Mouse (Mus musculus): ENCODE data around the gene Tmem266.

Tmem266 gene

GRCm38 (mm10) chr9:55326515-55327233, at the start of gene Tmem266, which contains the start of gene Nrg4:
Tmem266 (plus strand) TSS chr9:55326913.
Nrg4 (minus strand) TSS chr9:55326844.
- peak; percentile 74 for DNase-seq (ENCODE audit: low read depth)

DNA sequence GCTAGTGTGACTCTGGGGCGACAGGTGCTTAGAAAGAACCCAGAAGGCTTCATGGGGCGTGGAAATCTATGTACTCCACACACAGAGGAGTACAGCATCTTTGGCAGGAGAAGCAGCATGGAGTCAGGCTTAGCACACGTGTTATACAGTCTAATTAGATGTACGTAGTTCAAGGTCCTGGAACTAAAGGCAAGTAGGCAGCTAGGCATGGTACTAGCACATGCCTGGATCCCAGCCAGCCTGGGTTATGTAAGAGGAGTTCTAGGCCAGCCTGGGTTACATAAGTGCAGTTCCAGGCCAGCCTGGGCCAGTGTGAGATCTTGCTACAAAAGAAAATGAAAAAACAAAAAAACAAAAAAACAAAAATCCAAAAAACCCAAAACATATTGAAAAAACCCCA, 49.2 kb upstream of the Tmem266 start:
- no peak for DNase-seq (ENCODE audit: low read depth)

DNA sequence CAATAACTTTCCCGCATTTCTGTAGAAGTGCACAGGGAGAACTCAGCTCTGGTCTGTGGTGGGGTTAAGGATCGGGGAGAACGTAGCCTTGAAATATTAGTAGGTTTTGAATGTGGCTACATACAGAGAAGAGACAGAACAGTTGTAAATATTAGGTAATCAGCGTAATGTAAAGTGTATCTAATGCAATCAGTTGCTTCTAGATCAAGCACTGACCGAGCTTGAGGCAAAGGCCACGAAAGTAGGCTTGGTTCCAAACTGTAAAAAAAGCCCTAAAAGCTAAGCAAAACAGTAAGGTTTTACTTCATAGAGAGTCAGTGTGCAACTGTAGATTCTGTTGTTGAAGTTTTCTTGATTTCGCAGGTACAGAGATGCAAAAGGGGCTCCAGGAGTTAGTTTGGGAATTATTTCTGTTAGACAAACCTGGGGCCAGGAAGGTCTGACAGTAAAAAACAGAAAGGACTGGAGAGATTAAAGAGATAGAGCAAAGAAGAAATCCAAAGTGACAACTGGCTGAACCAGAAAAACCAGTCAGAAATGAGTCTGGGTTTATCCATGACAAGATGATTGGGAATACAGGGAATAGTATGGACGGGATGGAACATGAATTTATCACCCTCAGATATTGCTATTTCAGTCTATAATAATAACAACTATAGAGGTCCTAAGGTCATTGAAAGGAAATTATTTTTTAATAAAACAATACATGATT, 47.4 kb upstream of the Tmem266 start:
- no peak for DNase-seq (ENCODE audit: low read depth)

DNA sequence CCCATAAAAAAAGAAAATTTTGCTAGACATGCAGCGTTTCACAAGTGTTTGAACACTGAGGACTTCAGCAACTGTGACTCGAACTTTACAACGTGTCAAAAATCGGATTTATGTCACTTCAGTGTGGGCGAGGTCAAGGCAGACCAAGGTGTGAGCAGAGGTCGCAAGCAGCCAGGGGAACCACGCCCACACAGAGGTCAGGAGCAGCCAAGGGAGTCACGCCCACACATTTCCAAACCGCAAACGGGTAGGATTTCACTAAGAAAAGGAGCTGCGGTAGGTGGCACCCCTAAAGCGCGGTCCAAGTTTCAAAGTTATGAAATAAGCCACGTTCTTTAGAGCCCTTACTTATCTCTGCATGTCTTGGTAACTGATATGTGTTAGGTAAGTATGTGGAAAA, 43.2 kb upstream of the Tmem266 start:
- DNase-seq (ENCODE audit: low read depth), result peak; percentile 52

- peak; percentile 13 for DNase-seq (ENCODE audit: low read depth)
Measured at GRCm38 (mm10) chr9:55285197-55285596, 41.5 kb upstream of the Tmem266 start.

DNA sequence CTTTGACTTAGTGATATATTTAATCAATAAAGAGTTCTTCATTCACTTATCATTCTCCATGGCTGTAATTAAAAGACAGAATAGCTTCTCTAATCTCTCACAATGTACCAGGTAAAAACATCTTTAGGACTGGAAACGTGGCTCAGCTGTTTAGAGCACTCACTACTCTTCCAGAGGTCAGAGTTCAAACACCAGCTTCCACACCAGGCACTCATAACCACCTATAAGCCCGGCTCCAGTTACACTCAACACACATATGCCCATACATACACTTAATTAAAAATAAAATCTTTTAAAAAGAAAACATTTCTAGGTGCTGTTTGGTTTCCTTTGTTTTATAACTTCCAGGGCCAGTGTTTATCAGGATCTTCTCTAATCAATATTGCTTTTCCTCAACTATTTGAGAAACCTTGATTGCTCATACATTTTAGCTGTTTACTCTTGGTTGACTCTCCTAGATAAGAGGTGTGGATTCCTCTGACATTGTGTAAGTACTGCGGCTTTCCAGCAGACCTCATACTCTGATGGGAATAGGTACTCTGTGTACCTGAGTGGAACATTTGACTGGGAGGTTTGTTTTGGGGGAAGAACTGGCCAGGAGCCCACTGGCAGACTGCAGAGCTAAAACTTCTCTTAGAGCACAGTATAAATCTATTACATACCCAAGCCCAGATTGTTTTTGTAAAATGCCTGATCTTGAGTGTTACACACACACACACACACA, 37.1 kb upstream of the Tmem266 start:
- DNase-seq (ENCODE audit: low read depth), result no peak

DNA sequence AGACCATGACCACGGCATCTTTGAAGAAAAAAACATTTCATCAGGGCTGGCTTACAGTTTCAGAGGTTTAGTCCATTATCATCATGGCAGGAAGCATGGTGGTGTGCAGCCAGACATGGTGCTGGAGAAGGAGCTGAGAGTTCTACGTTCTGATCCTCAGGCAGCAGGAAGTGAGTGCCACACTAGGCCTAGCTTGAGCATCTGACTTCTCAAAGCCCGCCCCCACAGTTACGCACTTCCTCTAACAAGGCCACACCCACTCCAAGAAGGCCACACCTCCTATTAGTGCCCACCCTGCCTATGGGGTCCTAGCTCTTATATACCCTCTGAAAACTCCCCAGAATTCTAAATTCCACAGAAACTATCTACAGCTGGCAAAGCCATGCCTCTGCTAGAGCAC, 34.7 kb upstream of the Tmem266 start:
- no peak for DNase-seq (ENCODE audit: low read depth)

GRCm38 (mm10) chr9:55296221-55296620, 30.5 kb upstream of the Tmem266 start:
- DNase-seq (ENCODE audit: low read depth), result no peak

DNA sequence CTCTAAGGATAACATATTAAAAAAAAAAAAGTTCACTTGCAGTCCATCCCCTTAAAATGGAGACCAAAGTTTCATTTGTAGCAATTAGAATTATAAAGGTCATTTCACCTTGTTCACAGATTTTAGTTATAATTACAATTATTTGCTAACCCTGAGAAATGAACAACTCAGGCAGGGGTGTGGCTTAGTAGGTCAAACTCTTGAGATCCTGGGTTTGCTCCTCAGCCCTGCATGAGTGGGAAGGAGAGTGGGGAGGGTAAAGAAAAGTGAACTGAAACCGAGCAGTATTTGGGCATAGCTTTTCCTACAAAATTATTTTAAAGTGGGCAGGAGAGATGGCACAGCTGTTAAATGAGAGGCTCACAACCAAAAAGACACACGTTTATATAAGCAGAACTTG, 19.6 kb upstream of the Tmem266 start:
- DNase-seq (ENCODE audit: low read depth), result no peak

- no peak for DNase-seq (ENCODE audit: low read depth)
Measured at GRCm38 (mm10) chr9:55307557-55307956, 19.2 kb upstream of the Tmem266 start.

- DNase-seq (ENCODE audit: low read depth), result no peak
Measured at GRCm38 (mm10) chr9:55308455-55308854, 18.3 kb upstream of the Tmem266 start.

DNA sequence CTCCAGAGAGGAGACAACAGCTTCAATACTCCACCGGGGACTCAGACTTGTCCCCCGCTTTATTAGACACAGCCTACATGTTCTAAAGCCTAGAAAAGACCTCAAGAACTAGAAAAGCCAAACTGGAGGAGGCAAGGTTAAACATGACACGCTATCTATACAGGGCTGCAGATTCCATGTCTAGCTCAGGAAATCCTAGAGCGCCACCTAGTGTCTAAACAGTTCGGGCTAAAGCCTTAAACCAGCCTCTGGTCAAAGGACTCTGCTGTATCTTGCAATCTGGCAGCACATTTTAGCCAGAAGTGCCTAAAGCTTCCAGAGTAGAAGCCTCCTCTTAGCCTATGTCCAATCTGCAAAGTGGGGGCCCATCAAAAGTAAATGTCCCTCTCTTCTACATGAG, 15.2 kb upstream of the Tmem266 start:
- peak; percentile 80 for DNase-seq (ENCODE audit: low read depth)

- no peak for DNase-seq (ENCODE audit: low read depth)
Measured at GRCm38 (mm10) chr9:55313619-55314261, 13.0 kb upstream of the Tmem266 start.

- no peak for DNase-seq (ENCODE audit: low read depth)
Measured at GRCm38 (mm10) chr9:55322641-55323040, 4.1 kb upstream of the Tmem266 start.

- DNase-seq (ENCODE audit: low read depth), result no peak
Measured at GRCm38 (mm10) chr9:55324085-55324484, 2.6 kb upstream of the Tmem266 start.

- DNase-seq (ENCODE audit: low read depth), result peak; percentile 4
Measured at GRCm38 (mm10) chr9:55324516-55324915, 2.2 kb upstream of the Tmem266 start.

DNA sequence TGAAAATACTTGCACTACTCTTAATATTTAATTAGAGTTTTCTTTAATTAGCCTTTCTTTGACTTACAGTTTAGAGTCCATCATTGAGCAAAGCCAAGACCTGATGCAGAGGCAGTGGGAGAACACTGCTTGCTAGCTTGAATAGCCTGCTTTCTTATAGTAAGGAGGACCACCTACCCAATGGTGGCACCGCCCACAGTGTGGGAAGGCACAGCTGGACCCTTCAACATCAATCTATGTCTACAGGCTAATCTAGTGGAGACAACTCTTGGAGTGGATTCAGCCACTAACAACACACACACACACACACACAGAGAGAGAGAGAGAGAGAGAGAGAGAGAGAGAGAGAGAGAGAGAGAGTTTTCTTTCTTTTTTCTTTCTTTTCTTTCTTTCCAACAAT, 1.7 kb upstream of the Tmem266 start:
- DNase-seq (ENCODE audit: low read depth), result peak; percentile 9

DNA sequence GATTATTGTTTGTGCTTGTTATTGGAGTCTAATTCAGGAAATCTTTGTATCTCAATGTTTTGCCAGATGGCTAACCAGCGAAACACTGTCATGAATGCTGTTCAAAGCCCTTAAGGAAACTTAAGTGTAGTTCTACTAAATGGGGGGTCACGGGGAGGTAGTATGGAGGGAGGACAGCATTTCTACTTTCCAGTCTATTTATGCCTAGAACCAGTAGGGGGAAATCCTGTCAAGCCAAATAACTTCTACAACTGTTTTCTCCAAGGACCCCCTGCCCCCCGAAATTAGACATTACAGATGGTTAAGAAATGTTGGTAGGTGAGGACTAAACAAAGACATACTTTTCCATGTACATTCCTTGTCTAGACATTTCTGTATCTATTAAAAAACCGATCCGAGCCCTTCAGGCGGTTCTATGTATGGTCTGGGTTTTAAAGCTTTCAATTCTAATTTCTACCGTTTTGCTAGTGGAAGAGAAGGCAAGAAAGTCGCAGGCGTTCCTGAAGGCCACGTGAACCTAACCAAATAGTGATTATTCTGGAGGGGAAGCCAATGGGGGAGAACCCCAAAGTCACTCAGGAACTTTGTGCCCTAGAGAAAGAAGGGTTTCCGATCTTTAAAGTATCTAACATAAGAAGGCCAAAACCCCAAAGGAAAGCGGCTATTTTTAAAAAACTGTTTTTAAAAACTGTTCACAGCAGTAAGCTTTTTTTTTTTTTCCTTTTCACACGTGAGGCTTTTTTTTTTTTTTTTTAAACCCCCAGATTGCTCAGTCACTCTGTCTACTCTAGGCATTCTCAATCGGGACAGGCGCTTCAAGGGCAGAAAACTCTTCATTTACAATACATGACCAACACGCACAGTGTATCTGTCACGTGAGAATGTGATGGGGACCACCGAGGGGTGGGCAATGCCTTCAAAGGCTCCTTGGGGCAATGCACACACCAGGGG, 874 bp upstream of the Tmem266 start:
- DNase-seq (ENCODE audit: low read depth), result peak; percentile 34

DNA sequence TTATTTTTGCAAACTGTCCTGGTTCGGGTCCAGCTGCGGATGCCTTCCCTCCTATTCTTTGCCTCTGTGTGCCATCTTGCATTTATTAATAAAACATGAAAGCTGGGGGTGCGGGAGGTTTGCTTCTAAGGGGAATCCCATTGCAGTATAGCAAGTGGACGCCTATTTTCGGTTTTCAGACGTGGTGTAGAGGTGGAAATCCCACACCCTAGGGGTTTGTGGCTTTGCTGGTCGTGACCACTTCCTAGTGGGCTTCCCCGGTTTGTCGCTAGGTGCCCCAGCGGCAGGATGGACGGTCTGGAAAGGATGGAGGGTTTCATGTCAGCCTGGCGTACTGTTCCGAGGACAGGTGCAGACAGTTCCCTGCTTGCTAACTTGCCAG, 512 bp downstream of the Tmem266 start:
- DNase-seq (ENCODE audit: low read depth), result peak; percentile 74

DNA sequence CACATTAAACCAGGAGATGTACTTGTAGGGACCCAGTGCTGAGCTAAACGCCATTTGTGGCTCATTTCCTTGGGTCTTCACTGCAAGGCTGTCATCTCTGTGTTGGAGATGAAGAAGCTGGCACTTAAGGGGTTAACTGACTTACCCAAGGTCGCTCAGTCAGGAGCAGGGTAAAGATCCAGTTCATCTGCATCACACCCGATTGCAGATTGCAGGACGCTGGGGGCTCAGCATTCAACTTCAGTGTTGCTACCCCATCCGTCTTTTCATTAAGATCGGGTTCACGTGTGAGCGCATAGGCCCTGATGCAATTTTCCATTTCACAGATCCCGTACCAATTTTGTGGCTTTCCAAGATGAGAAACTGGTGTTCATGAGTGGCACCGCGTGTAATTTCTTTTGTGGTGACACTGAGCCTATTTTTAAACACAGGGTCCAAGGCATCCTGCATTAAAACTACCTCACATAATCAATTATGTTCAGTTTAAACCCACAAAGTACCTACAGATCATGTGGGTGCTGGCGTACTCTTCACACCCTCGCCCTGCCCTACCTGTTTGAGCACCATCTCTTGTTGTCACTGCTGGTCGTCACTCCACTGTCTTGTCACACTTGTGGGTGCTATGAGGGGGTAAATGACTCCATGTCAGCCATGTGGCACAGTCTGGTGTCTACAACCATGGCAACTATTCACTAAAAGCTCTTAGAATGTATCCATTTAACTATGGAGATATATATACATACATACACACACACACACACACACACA, 1.6 kb downstream of the Tmem266 start:
- peak; percentile 11 for DNase-seq (ENCODE audit: low read depth)

DNA sequence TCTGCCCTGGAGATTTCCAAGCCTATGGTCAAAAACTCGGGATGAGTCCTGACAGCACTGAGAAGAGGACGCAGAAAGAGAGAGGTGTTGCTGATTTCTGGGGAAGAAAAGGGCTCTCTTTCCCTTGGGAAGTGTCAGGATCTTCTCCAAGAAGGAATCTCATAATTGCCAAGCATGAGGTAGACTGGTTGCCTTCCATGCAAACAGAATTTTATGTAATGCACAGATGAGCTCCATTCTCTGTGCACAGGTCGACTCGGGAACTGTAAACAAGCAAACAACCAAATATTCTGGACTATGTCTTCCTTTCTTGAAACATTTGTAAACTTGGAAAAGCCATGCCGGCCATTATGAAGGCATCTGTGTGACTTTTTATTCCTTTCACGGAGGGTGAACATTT, 2.7 kb downstream of the Tmem266 start:
- no peak for DNase-seq (ENCODE audit: low read depth)
